Mouse (Mus musculus): ENCODE results near the gene Zfp638. TPM values are rescaled to one million over a fixed set of nuclear protein-coding genes. Genes with fewer than 3 reads are reported as not detected.
A peak's percentile ranks its signal among the peaks of the same experiment; 100 is the strongest.
"Not testable (repeated sequence)": the region's sequence is repeated elsewhere in the genome, so short reads cannot be mapped to it uniquely, and the experiment has no call there.

The Zfp638 gene
- polyA plus RNA-seq, 1 experiment from 2014 or later = 97.4 TPM

DNA sequence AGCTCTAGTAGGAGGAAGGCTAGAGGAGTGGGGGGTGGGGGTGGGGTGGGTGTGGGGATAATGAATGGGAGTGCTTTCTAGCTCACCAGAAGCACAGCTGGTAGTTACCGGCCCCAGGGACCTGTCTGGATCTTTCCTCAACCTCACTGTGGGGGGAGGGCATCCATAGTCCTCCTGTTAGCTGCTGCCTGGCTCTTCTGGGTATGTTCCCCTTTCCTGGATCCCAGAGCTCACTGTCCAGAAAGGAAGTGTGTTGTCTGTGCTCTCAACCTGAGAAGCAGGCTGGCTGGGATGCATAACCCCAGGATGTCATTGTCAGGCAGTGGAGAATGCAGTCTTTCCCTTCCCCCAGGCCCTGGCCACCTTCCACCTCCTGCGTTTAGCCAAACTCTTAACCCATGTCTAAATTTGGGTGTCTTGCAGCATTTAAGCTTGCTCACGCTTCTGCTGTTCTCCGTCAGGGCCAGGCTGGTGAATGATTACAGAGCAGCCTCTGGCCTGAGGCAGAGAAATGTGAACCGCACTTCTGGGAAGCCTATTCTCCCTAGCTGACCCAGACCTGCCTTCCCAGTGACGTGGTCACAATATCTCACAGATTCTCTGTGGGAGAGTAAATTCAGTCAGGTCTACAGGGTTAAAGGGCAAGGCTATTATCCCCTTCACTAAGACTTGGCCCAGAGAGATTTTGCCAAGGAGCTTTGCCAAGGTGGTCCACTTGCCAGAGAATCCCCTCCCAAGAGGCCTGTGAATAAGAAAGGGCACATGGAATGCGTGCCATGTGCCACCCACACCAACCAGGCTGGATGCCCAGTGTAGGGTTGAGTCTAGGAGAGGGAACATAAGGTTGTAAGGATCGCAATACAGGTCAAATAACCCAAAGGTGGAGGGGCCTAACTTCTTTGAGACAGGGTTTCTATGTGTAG lies 143.7 kb downstream of the Zfp638 start:
- WGBS = 28% methylated on average over 8 of the region's 8 CpGs
- no peak overlapping the region for H3K4me2 ChIP-seq (replicated peaks)
- H3K27ac ChIP-seq = no peak overlapping the region
- H3K9ac ChIP-seq = no peak overlapping the region
- no peaks in the 10 kb centered on the region for H3K36me3 ChIP-seq (replicated peaks; ENCODE audit: control insufficient read depth, insufficient read depth)
- ATAC-seq (ENCODE audit: low FRiP score) (peak; percentile 34; the same call in 1 of the 2 replicates), DNase-seq (ENCODE audit: low spot score) (no peak)
- no peaks in the 10 kb centered on the region for H3K9me3 ChIP-seq (ENCODE audit: control insufficient read depth, low read length)
- H3K27me3 ChIP-seq (ENCODE audit: control insufficient read depth, insufficient read depth, low read length) = peaks cover 15% of the 10 kb centered on the region; the same call in 1 of the 2 replicates
- no peak overlapping the region for H3K4me3 ChIP-seq (replicated peaks; ENCODE audit: low read length)
- H3K4me1 ChIP-seq (replicated peaks; ENCODE audit: control insufficient read depth, insufficient read depth, low read length) = peaks cover 22% of the 10 kb centered on the region

DNA sequence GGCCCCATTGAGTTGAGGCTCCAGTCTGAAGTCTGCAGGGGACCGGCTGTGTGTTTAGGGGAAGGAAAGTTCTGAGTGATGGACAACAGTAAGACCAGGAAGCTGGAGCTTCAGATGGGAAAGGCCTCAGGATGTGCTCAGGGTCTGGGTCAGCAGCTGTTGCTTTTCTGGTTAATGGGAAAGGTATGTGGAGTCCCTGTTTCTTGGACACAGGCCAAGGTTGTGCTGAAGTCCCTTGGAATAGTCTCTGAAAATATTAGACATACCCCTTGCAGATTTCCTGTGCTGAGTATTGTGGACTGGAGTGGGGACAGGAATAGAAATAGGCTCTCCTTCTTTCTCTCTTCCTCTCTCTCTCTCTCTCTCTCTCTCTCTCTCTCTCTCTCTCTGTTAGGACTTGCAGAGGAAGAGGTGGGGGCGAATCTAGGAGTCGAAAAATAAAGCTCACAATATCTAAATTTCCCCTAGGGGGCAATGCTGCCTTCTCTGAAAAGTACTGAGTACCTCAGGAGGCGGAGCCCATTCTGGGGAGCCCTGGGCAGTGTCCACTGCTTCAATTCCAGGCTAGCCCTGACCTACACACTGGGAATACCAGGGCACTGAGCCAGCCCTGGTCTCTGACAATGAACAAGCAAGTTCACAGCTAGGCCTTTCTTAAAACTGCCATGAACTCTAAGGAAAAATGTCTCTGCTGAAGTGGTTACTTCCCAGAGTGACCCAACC lies 148.2 kb downstream of the Zfp638 start:
- H3K9ac ChIP-seq; H3K4me3 ChIP-seq (replicated peaks; ENCODE audit: low read length); H3K36me3 ChIP-seq (replicated peaks; ENCODE audit: control insufficient read depth, insufficient read depth); H3K4me2 ChIP-seq (replicated peaks); H3K9me3 ChIP-seq (ENCODE audit: control insufficient read depth, low read length); DNase-seq (ENCODE audit: low spot score); H3K27ac ChIP-seq; ATAC-seq (ENCODE audit: low FRiP score): not testable (repeated sequence)
- H3K27me3 ChIP-seq (ENCODE audit: control insufficient read depth, insufficient read depth, low read length) = peaks cover 18% of the 10 kb centered on the region
- H3K4me1 ChIP-seq (replicated peaks; ENCODE audit: control insufficient read depth, insufficient read depth, low read length) = peaks cover 10% of the 10 kb centered on the region
- 68% methylated on average over 4 of the region's 4 CpGs for WGBS

DNA sequence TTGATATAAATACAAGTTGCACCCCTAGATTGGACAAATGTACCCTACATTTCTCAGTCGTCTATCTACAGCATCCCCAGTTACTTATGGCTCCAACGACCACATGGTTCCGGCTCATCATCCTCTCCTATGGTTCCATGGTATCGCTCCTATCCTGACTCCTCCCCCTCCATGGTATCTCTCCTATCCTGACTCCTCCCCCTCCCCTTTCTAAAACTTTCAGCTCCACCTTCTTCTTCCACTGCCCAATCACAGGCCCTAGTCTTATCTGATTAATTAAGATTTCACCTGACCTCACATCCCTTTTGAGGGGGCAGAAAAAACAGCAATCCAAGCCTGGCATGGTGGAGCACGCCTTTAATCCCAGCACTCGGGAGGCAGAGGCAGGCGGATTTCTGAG lies 149.9 kb downstream of the Zfp638 start:
- Histone ChIP-seq H3K4me1 (replicated peaks; ENCODE audit: control insufficient read depth, insufficient read depth, low read length) (peaks cover 6% of the 10 kb centered on the region; the same call in 1 of the 2 replicates), H3K9ac (no peak overlapping the region), H3K36me3 (replicated peaks; ENCODE audit: control insufficient read depth, insufficient read depth) (no peaks in the 10 kb centered on the region), H3K27ac (no peak overlapping the region), H3K9me3 (ENCODE audit: control insufficient read depth, low read length) (no peaks in the 10 kb centered on the region), H3K4me2 (replicated peaks) (no peak overlapping the region), H3K27me3 (ENCODE audit: control insufficient read depth, insufficient read depth, low read length) (peaks cover 19% of the 10 kb centered on the region), H3K4me3 (replicated peaks; ENCODE audit: low read length) (no peak overlapping the region)
- 92% methylated on average over 7 of the region's 7 CpGs for WGBS
- ATAC-seq (ENCODE audit: low FRiP score) (no peak), DNase-seq (ENCODE audit: low spot score) (no peak)

DNA sequence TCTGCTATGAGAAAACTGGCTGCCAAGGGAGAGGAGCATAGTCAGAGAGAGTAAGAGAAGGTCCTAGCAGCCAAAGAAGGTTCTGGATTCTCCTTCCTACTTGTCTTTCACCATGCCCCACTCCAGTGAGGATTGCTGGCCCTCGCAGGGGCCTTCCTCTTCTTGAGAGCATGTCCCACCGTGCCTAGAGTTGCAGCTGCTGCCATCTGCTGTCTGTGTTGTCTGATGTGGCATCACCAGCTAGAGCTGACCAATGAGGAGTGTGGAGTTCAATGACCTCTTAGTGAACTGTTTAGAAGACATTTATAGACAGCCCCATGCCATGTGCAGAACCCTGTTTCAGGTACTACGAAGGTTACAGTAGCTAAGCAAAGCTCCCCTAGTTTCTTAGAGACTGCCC lies 150.5 kb downstream of the Zfp638 start:
- Histone ChIP-seq H3K9me3 (ENCODE audit: control insufficient read depth, low read length) (no peaks in the 10 kb centered on the region), H3K36me3 (replicated peaks; ENCODE audit: control insufficient read depth, insufficient read depth) (no peaks in the 10 kb centered on the region), H3K4me2 (replicated peaks) (no peak overlapping the region), H3K9ac (no peak overlapping the region), H3K4me1 (replicated peaks; ENCODE audit: control insufficient read depth, insufficient read depth, low read length) (peaks cover 6% of the 10 kb centered on the region; the same call in 1 of the 2 replicates), H3K4me3 (replicated peaks; ENCODE audit: low read length) (no peak overlapping the region), H3K27ac (no peak overlapping the region), H3K27me3 (ENCODE audit: control insufficient read depth, insufficient read depth, low read length) (peaks cover 19% of the 10 kb centered on the region)
- no peak for DNase-seq (ENCODE audit: low spot score)
- WGBS = 45% methylated on average over 3 of the region's 3 CpGs
- ATAC-seq (ENCODE audit: low FRiP score) = no peak

DNA sequence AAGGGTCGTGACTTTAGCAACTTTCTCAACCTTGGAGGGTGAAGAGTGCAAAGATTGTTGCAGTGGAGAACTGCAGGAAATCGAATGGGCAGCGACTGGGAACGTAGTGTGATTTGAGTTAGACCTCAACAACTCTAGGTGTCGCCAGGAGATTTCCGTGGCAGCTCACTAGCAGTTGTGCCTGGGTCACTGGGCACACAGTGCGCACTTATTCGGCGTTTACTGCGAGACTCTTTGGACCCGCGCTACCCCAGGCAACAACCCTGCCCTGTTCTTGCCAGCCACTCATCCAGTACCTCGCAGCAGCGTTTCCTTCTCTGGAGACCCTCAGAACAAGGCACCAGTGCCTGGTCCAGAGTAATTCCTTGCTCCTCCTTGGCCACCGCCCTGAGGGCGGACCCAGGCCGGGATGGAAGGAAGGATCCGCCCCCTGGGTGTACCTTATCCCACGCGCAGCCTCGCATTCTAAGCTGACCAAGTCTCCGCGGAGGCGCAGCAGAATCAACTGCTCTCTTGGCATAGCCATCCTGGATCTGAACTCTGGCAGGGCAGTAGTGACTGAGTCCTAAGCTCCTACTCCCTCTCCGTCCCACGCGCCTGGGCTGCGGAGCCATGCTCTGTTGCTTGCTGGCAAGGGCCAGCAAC lies 152.1 kb downstream of the Zfp638 start:
- peak overlapping the region; percentile 42 for H3K9ac ChIP-seq
- no peak for ATAC-seq (ENCODE audit: low FRiP score)
- H3K36me3 ChIP-seq (replicated peaks; ENCODE audit: control insufficient read depth, insufficient read depth) = no peaks in the 10 kb centered on the region
- H3K27me3 ChIP-seq (ENCODE audit: control insufficient read depth, insufficient read depth, low read length) = peaks cover 19% of the 10 kb centered on the region
- peak overlapping the region; percentile 24 for H3K4me3 ChIP-seq (replicated peaks; ENCODE audit: low read length)
- WGBS = 8% methylated on average over 28 of the region's 28 CpGs
- peaks cover 6% of the 10 kb centered on the region; the same call in 1 of the 2 replicates for H3K4me1 ChIP-seq (replicated peaks; ENCODE audit: control insufficient read depth, insufficient read depth, low read length)
- no peaks in the 10 kb centered on the region for H3K9me3 ChIP-seq (ENCODE audit: control insufficient read depth, low read length)
- no peak for DNase-seq (ENCODE audit: low spot score)
- H3K4me2 ChIP-seq (replicated peaks) = peak overlapping the region; percentile 60
- no peak overlapping the region for H3K27ac ChIP-seq

DNA sequence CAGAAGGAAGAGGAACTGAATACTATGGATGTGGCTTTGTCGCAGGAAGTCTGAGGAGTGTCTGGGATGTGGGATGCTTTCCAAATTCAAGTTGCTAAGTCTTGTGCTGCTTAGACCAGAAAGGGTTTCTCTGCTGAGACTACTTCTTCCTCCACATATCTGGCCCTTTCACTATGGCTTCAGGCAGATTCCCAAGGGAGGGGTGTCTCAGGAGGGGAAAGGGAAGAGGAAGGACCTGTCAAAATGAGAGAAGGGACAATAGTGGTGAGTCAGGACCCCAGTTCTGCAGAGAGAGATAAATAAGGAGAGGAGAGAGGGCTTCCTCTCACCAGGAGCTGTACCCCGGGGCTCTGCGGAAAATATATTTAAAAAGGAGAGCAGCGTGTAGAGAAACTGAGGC lies 153.1 kb downstream of the Zfp638 start:
- H3K9ac ChIP-seq = no peak overlapping the region
- H3K4me2 ChIP-seq (replicated peaks) = no peak overlapping the region; the same call in 1 of the 2 replicates
- 83% methylated on average over 4 of the region's 4 CpGs for WGBS
- H3K4me1 ChIP-seq (replicated peaks; ENCODE audit: control insufficient read depth, insufficient read depth, low read length) = peaks cover 6% of the 10 kb centered on the region; the same call in 1 of the 2 replicates
- H3K27ac ChIP-seq = no peak overlapping the region
- no peaks in the 10 kb centered on the region for H3K36me3 ChIP-seq (replicated peaks; ENCODE audit: control insufficient read depth, insufficient read depth)
- DNase-seq (ENCODE audit: low spot score) (no peak), ATAC-seq (ENCODE audit: low FRiP score) (no peak)
- H3K9me3 ChIP-seq (ENCODE audit: control insufficient read depth, low read length) = no peaks in the 10 kb centered on the region
- peaks cover 19% of the 10 kb centered on the region for H3K27me3 ChIP-seq (ENCODE audit: control insufficient read depth, insufficient read depth, low read length)
- H3K4me3 ChIP-seq (replicated peaks; ENCODE audit: low read length) = no peak overlapping the region

DNA sequence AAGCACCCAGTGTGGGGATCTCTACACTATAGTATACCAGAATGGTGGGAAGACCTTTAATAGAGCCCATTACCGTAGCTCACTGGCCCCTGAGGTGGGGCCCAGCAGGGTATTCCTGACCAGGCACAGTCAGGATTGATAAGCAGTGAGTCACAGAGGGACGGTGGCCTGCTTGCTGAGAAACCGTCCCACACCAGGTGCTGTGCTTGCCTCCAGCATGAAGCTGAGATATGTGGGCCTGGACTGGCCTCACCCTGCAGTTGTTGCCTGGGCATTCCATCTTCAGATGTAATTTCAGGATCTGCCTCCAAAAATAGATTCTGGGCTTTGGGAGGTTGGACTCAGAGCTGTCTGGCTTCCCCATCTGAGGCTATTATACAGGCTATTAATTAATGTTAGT lies 155.1 kb downstream of the Zfp638 start:
- Histone ChIP-seq H3K4me1 (replicated peaks; ENCODE audit: control insufficient read depth, insufficient read depth, low read length) (peaks cover 6% of the 10 kb centered on the region; the same call in 1 of the 2 replicates), H3K4me2 (replicated peaks) (no peak overlapping the region), H3K9me3 (ENCODE audit: control insufficient read depth, low read length) (no peaks in the 10 kb centered on the region), H3K27me3 (ENCODE audit: control insufficient read depth, insufficient read depth, low read length) (peaks cover 19% of the 10 kb centered on the region), H3K27ac (no peak overlapping the region), H3K9ac (no peak overlapping the region), H3K36me3 (replicated peaks; ENCODE audit: control insufficient read depth, insufficient read depth) (no peaks in the 10 kb centered on the region), H3K4me3 (replicated peaks; ENCODE audit: low read length) (no peak overlapping the region)
- DNase-seq (ENCODE audit: low spot score) (no peak), ATAC-seq (ENCODE audit: low FRiP score) (no peak)
- WGBS = 84% methylated on average over 3 of the region's 3 CpGs

DNA sequence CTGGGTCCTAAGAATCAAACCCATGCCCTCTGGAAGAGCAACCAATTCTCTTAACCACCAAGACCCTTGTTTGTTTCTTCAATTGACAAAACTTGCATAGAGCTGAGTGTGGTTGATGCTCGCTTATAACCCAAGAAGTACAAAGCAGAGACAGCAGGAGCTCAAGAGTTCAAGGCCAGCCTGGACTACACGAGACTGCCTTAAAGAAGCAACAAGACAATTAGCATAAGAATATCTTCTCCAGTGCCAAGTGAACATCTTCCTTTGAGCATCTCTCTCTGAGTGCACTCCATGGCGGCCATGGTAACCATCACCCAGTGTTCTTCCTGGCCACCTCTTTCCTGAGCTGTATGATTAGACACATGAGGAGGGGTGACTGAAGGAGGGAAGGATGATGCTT lies 158.7 kb downstream of the Zfp638 start:
- Histone ChIP-seq H3K27me3 (ENCODE audit: control insufficient read depth, insufficient read depth, low read length) (no peaks in the 10 kb centered on the region), H3K4me1 (replicated peaks; ENCODE audit: control insufficient read depth, insufficient read depth, low read length) (no peaks in the 10 kb centered on the region), H3K9ac (no peak overlapping the region), H3K36me3 (replicated peaks; ENCODE audit: control insufficient read depth, insufficient read depth) (no peaks in the 10 kb centered on the region), H3K27ac (no peak overlapping the region), H3K4me3 (replicated peaks; ENCODE audit: low read length) (no peak overlapping the region), H3K4me2 (replicated peaks) (no peak overlapping the region), H3K9me3 (ENCODE audit: control insufficient read depth, low read length) (no peaks in the 10 kb centered on the region)
- ATAC-seq (ENCODE audit: low FRiP score) (no peak), DNase-seq (ENCODE audit: low spot score) (no peak)
- WGBS = 70% methylated on average over 3 of the region's 3 CpGs

DNA sequence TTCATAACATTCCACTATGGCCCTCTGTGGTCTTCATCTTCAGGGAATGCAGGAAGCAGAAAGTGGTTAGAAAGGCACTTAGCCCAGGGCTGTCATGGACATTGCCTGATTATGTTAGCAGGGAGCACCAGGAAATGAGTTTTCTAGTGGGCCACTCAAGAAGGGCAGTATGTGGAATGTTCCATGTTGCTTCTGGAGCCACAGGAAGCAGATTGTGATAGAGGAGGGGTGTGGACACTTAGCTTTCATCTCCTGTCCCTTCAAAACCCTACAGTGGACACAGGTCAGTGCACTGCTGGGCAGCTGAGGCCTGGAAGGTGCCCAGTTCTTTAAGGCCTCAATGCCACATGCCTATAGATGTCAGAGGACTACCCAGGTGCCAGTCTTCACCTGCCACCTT lies 161.9 kb downstream of the Zfp638 start:
- Histone ChIP-seq H3K4me2 (replicated peaks) (no peak overlapping the region), H3K27me3 (ENCODE audit: control insufficient read depth, insufficient read depth, low read length) (no peaks in the 10 kb centered on the region), H3K4me1 (replicated peaks; ENCODE audit: control insufficient read depth, insufficient read depth, low read length) (no peaks in the 10 kb centered on the region), H3K9me3 (ENCODE audit: control insufficient read depth, low read length) (no peaks in the 10 kb centered on the region), H3K4me3 (replicated peaks; ENCODE audit: low read length) (no peak overlapping the region), H3K27ac (no peak overlapping the region), H3K36me3 (replicated peaks; ENCODE audit: control insufficient read depth, insufficient read depth) (no peaks in the 10 kb centered on the region), H3K9ac (no peak overlapping the region)
- ATAC-seq (ENCODE audit: low FRiP score) (no peak), DNase-seq (ENCODE audit: low spot score) (no peak)
